Mouse (Mus musculus) c-Kit-negative CD71-positive TER-119-positive erythroid progenitor cells, embryonic 14.5 days (primary cell): ENCODE measurements around the gene Ago4.

ENCODE experiments used
- DNase-seq: peaks from one replicate; pipeline ENCODE4 v3.0.0-alpha.2; 2013; ENCODE audit warnings: low read depth, low spot score

Gene Ago4

GRCm38 (mm10) chr4:126526164-126526563 is 7.1 kb downstream of the Ago4 start:
- no peak for DNase-seq

GRCm38 (mm10) chr4:126512308-126513066 is 20.8 kb downstream of the Ago4 start:
- no peak for DNase-seq

- DNase-seq, result no peak
Measured at GRCm38 (mm10) chr4:126511013-126511412, 22.3 kb downstream of the Ago4 start.

GRCm38 (mm10) chr4:126509072-126509471 is 24.2 kb downstream of the Ago4 start:
- DNase-seq, result no peak

- no peak for DNase-seq
Measured at GRCm38 (mm10) chr4:126508110-126508899, 25.0 kb downstream of the Ago4 start.

GRCm38 (mm10) chr4:126502977-126503309 is 30.3 kb downstream of the Ago4 start:
- DNase-seq, result no peak

GRCm38 (mm10) chr4:126502141-126502976 is 30.9 kb downstream of the Ago4 start:
- no peak for DNase-seq

- no peak for DNase-seq
Measured at GRCm38 (mm10) chr4:126498601-126499000, 34.7 kb downstream of the Ago4 start.

- DNase-seq, result no peak
Measured at GRCm38 (mm10) chr4:126496963-126497362, 36.3 kb downstream of the Ago4 start.

- no peak for DNase-seq
Measured at GRCm38 (mm10) chr4:126495942-126496790, 37.1 kb downstream of the Ago4 start.

GRCm38 (mm10) chr4:126495453-126495852 is 37.8 kb downstream of the Ago4 start:
- DNase-seq, result no peak

GRCm38 (mm10) chr4:126493416-126493815 is 39.9 kb downstream of the Ago4 start:
- no peak for DNase-seq

- no peak for DNase-seq
Measured at GRCm38 (mm10) chr4:126491977-126492376, 41.3 kb downstream of the Ago4 start.

- DNase-seq, result no peak
Measured at GRCm38 (mm10) chr4:126490726-126491125, 42.5 kb downstream of the Ago4 start.

GRCm38 (mm10) chr4:126489811-126490210 is 43.5 kb downstream of the Ago4 start:
- no peak for DNase-seq

- no peak for DNase-seq
Measured at GRCm38 (mm10) chr4:126486217-126486616, 47.1 kb downstream of the Ago4 start.

- DNase-seq, result no peak
Measured at GRCm38 (mm10) chr4:126485065-126485464, 48.2 kb downstream of the Ago4 start.

GRCm38 (mm10) chr4:126483874-126484273 is 49.4 kb downstream of the Ago4 start:
- no peak for DNase-seq

- DNase-seq, result no peak
Measured at GRCm38 (mm10) chr4:126482951-126483350, 50.3 kb downstream of the Ago4 start.

- no peak for DNase-seq
Measured at GRCm38 (mm10) chr4:126481461-126481860, 51.8 kb downstream of the Ago4 start.

- no peak for DNase-seq
Measured at GRCm38 (mm10) chr4:126480288-126480687, 53.0 kb downstream of the Ago4 start.
